Mouse (Mus musculus) stomach, embryonic 15.5 days (tissue): ENCODE data around the gene Srgap1. TPM values are rescaled to one million over a fixed set of nuclear protein-coding genes. Genes with fewer than 3 reads are reported as not detected.

Source experiments
- ATAC-seq: fragments of 200-750 bp; cut with Nextera tagmentation; 2 replicates; pipeline ENCODE4 v1.8.0; 2017; ENCODE audit warnings: low read depth, moderate number of reproducible peaks, moderate TSS enrichment; ENCODE audit not compliant: insufficient read depth, low FRiP score
- H3K27ac ChIP-seq: fragments of 300-500 bp; sonication (generic); 2 replicates; pipeline ENCODE4 v1.5.1; 2015; ENCODE audit warnings: mild to moderate bottlenecking, inconsistent platforms
- H3K27me3 ChIP-seq: fragments of 300-500 bp; sonication (generic); replicated peaks from 2 replicates; pipeline ENCODE4 v1.6.1; 2015; ENCODE audit warnings: inconsistent platforms
- H3K36me3 ChIP-seq: fragments of 300-500 bp; sonication (generic); 2 replicates; pipeline ENCODE4 v1.6.1; 2015; ENCODE audit warnings: inconsistent platforms
- H3K4me1 ChIP-seq: fragments of 300-500 bp; sonication (generic); 2 replicates; pipeline ENCODE4 v1.6.1; 2015; ENCODE audit warnings: inconsistent platforms
- H3K4me2 ChIP-seq: fragments of 300-500 bp; sonication (generic); 2 replicates; pipeline ENCODE4 v1.6.1; 2015; ENCODE audit warnings: mild to moderate bottlenecking, inconsistent platforms
- H3K4me3 ChIP-seq: fragments of 300-500 bp; sonication (generic); replicated peaks from 2 replicates; pipeline ENCODE4 v1.5.1; 2015; ENCODE audit warnings: inconsistent platforms
- H3K9ac ChIP-seq: fragments of 300-500 bp; sonication (generic); 2 replicates; pipeline ENCODE4 v1.6.1; 2015; ENCODE audit warnings: inconsistent platforms
- H3K9me3 ChIP-seq: fragments of 300-500 bp; sonication (generic); 2 replicates; pipeline ENCODE4 v1.6.1; 2016; ENCODE audit warnings: inconsistent platforms
- WGBS: fragments of 180-500 bp; shearing (Covaris S2); methylation state at CpG from one replicate; pipeline ENCODE4 v1.1.7; 2015; 5-methylcytosine and 5-hydroxymethylcytosine counted together
- polyA plus RNA-seq: library from polyadenylated mRNA; unstranded; fragments of >200 nt; fragmentation: Nextera tagmentation; extraction: Ambion mirVana; gene quantifications from 2 replicates; pipeline ENCODE4 v1.2.1, GENCODE M21; 2015

The Srgap1 gene
- polyA plus RNA-seq, 1 experiment from 2014 or later = 10.0 TPM

DNA sequence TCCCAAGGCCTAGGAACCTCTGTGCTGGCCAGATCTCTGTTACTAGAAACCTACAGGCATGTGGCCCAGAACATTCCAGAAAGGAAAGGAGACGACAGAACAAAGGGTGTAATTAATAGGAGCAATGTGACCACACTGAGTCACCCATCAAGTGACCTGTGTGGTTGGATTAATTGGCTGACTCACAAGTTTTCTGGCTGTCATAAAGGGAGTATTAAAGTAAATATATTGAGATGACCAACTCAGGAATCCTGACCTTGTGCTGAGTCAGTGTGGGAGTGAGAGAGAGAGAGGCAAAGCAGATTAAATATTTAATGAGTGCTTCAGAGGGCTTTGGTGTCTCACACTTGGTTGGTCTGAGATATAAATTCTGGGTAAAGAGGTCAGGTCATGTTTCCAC lies 143.0 kb downstream of the Srgap1 start:
- no peaks in the 10 kb centered on the region for H3K36me3 ChIP-seq
- H3K27ac ChIP-seq = 0 out of 2 replicates have a peak overlapping the region, but pooled peaks have one; percentile 33
- H3K27me3 ChIP-seq = no peaks in the 10 kb centered on the region
- 8% methylated on average over 1 of the region's 1 CpGs for WGBS
- 0 out of 2 replicates have a peak, but pooled peaks have one; percentile 20 for ATAC-seq
- no peaks in the 10 kb centered on the region for H3K9me3 ChIP-seq
- H3K4me2 ChIP-seq = no peak overlapping the region
- H3K4me3 ChIP-seq = no peak overlapping the region
- peaks cover 7% of the 10 kb centered on the region; the same call in 1 of the 2 replicates for H3K4me1 ChIP-seq
- H3K9ac ChIP-seq = no peak overlapping the region

DNA sequence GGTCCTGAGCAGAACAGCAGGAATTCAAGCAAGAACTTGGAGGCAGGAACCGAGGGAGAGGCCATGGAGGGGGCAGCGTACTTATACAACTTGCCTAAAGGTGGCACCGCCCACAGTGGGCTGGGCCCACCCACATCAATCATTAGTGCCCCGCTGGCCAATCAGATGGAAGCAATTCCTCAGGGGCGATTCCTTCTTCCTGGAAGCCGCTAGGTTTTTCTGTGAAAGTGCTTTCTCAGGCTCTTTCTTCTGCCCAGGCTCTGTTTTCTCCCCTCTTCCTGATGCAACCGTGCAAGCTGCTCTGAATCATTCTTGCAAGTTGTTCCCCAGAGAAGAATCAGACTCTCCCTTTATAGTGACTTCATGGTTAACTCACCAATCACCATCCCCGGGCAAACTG lies 144.5 kb downstream of the Srgap1 start:
- Histone ChIP-seq H3K4me1 (peaks cover 7% of the 10 kb centered on the region; the same call in 1 of the 2 replicates), H3K4me2 (no peak overlapping the region), H3K27ac (no peak overlapping the region), H3K9me3 (no peaks in the 10 kb centered on the region), H3K27me3 (no peaks in the 10 kb centered on the region), H3K4me3 (no peak overlapping the region), H3K36me3 (no peaks in the 10 kb centered on the region), H3K9ac (no peak overlapping the region)
- 79% methylated on average over 8 of the region's 8 CpGs for WGBS
- no peak for ATAC-seq

GRCm38 (mm10) chr10:121900772-121901171 lies 146.3 kb downstream of the Srgap1 start:
- no peak overlapping the region for H3K27ac ChIP-seq
- H3K36me3 ChIP-seq = no peaks in the 10 kb centered on the region
- peaks cover 7% of the 10 kb centered on the region; the same call in 1 of the 2 replicates for H3K4me1 ChIP-seq
- H3K4me3 ChIP-seq = no peak overlapping the region
- peak; percentile 70 for ATAC-seq
- H3K27me3 ChIP-seq = no peaks in the 10 kb centered on the region
- H3K4me2 ChIP-seq = no peak overlapping the region
- 66% methylated on average over 6 of the region's 6 CpGs for WGBS
- H3K9me3 ChIP-seq = no peaks in the 10 kb centered on the region
- H3K9ac ChIP-seq = no peak overlapping the region

- no peak overlapping the region for H3K27ac ChIP-seq
- H3K36me3 ChIP-seq = no peaks in the 10 kb centered on the region
- WGBS = 94% methylated on average over 6 of the region's 6 CpGs
- H3K9ac ChIP-seq = no peak overlapping the region
- no peaks in the 10 kb centered on the region for H3K9me3 ChIP-seq
- no peak for ATAC-seq
- peaks cover 4% of the 10 kb centered on the region; the same call in 1 of the 2 replicates for H3K4me1 ChIP-seq
- no peaks in the 10 kb centered on the region for H3K27me3 ChIP-seq
- H3K4me2 ChIP-seq = no peak overlapping the region
- no peak overlapping the region for H3K4me3 ChIP-seq
These were observed 147.4 kb downstream of the Srgap1 start for GRCm38 (mm10) chr10:121899706-121900105.

DNA sequence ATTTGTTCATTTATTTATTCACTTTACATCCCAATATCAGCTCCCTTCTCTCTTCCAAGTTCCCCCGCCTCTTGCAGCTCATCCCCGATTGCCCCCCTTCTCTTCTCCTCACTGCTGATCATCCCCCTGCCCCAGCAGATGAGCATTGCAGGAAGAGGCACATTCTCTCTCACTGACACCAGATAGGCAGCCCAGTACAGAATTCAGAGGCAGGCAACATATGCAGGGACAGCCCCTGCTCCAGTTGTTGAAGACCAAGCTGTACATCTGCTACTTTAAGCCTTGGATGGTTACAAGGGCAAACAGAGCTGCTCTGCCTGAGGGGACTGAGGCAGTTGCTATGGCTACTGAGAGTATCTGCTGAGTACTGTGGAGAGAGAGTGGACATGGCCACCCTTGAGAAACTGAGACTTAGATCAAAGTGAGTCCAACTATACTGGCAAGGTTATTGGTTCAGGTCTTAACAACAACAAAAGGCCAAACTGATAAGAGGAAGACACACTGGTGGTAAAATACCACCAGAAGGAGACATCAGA lies 149.2 kb downstream of the Srgap1 start:
- Histone ChIP-seq H3K9ac (no peak overlapping the region), H3K27me3 (no peaks in the 10 kb centered on the region), H3K27ac (no peak overlapping the region), H3K4me1 (no peaks in the 10 kb centered on the region), H3K4me3 (no peak overlapping the region), H3K9me3 (no peaks in the 10 kb centered on the region), H3K36me3 (no peaks in the 10 kb centered on the region), H3K4me2 (no peak overlapping the region)
- no peak for ATAC-seq
- WGBS = 90% methylated on average over 2 of the region's 2 CpGs

DNA sequence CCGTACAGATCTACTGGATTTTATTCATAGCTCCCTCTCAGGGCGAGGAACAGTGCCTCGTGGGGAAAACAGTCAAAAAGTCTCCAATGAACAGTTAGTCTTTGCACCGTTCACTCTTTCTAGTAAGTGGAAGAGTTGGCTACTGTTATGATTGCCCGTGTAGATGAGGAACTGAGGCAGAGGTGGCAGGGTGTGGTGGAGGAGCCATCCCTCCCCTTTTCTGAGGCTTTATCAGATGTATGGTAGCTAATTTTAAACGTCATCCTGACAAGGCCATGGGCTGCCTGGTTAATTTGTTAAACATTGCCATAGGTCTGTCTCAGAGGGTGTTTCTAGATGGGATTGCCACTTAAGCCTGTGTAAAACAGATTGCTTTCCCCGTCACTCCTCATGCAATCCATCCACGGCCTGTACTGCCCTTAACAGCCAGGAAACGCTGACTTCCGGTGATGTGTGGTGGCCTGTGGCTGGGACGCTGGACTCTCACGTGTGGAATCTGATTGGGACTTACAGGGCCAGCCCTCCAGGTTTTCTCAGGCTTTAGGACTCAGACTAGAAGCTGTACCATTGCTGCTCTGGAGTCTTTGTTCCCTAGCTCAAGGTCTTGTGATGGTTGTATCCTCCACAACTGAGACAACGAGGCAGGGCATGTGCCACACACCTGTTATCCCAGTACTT lies 155.6 kb downstream of the Srgap1 start:
- no peak for ATAC-seq
- no peak overlapping the region for H3K9ac ChIP-seq
- H3K4me1 ChIP-seq = peaks cover 6% of the 10 kb centered on the region; the same call in 1 of the 2 replicates
- H3K27ac ChIP-seq = no peak overlapping the region
- no peak overlapping the region for H3K4me2 ChIP-seq
- H3K27me3 ChIP-seq = no peaks in the 10 kb centered on the region
- no peaks in the 10 kb centered on the region for H3K36me3 ChIP-seq
- WGBS = 62% methylated on average over 13 of the region's 13 CpGs
- no peak overlapping the region for H3K4me3 ChIP-seq
- H3K9me3 ChIP-seq = no peaks in the 10 kb centered on the region

- Histone ChIP-seq H3K4me3 (no peak overlapping the region), H3K4me1 (peaks cover 6% of the 10 kb centered on the region; the same call in 1 of the 2 replicates), H3K27me3 (no peaks in the 10 kb centered on the region), H3K9me3 (no peaks in the 10 kb centered on the region), H3K4me2 (no peak overlapping the region), H3K9ac (no peak overlapping the region), H3K36me3 (no peaks in the 10 kb centered on the region), H3K27ac (no peak overlapping the region)
- ATAC-seq = no peak
- WGBS = 55% methylated on average over 6 of the region's 6 CpGs
These were observed 157.1 kb downstream of the Srgap1 start for GRCm38 (mm10) chr10:121890061-121890460.

- H3K27ac ChIP-seq = no peak overlapping the region
- no peak overlapping the region for H3K4me3 ChIP-seq
- peaks cover 6% of the 10 kb centered on the region; the same call in 1 of the 2 replicates for H3K4me1 ChIP-seq
- WGBS = 43% methylated on average over 6 of the region's 6 CpGs
- H3K9me3 ChIP-seq = no peaks in the 10 kb centered on the region
- H3K9ac ChIP-seq = no peak overlapping the region
- H3K4me2 ChIP-seq = no peak overlapping the region
- ATAC-seq = no peak
- H3K36me3 ChIP-seq = no peaks in the 10 kb centered on the region
- no peaks in the 10 kb centered on the region for H3K27me3 ChIP-seq
These were observed 160.3 kb downstream of the Srgap1 start for GRCm38 (mm10) chr10:121886805-121887204.

DNA sequence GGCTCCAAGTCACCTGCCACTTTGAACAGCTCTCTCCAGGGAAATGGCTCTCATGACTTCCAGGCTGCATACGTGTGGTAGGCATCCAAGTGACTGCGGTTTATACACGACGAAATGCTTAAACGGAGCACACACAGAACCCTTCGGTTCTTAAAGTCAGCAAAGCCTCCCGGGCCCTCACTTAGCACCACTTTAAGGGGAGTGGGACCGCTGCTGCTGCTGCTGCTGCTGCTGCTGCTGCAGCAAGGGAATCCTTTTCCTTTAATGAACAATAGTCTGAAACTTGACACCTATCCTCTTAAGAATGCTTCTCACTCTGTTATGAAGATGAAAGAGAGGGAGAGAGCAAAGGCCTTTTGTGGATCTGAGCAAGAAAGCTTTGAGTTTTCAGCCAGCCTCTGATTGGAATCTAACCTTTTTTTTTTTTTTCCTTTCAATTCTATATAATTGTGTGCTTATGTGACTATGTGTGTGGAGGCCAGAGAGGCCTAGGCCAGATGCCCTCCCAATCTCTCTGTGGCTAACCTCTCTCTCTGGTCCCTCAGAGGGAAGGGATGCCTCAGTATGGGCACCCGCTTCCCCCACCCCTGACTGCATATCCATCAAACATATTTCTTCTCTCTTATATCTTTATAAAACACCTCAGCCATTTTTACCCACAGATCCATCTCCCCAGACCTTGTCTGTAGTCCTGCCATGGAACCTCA lies 161.4 kb downstream of the Srgap1 start:
- Histone ChIP-seq H3K4me2 (no peak overlapping the region), H3K4me1 (peaks cover 6% of the 10 kb centered on the region; the same call in 1 of the 2 replicates), H3K36me3 (no peaks in the 10 kb centered on the region), H3K9me3 (no peaks in the 10 kb centered on the region), H3K4me3 (no peak overlapping the region), H3K27ac (no peak overlapping the region), H3K9ac (no peak overlapping the region), H3K27me3 (no peaks in the 10 kb centered on the region)
- ATAC-seq = no peak
- 26% methylated on average over 9 of the region's 9 CpGs for WGBS

DNA sequence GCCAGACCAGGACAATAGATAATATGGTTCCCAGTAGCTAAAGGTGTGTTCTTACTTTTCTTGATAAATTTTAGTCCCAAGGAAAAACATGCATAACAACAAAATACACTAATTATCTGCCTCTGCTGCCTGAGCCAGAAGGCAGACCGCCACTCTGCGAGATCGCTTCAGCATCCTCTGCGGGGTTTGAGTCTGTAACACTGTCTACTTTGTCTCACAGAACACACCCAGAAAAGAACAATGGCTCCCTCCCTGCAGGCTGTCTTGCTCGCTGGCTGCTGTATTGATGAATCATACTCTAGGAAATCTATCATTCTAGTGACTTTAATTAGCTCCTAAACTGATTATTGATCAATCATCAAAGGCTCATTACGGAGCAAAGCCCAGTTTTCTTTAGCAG lies 164.7 kb downstream of the Srgap1 start:
- peaks cover 6% of the 10 kb centered on the region; the same call in 1 of the 2 replicates for H3K4me1 ChIP-seq
- no peak for ATAC-seq
- H3K9me3 ChIP-seq = no peaks in the 10 kb centered on the region
- no peak overlapping the region for H3K4me3 ChIP-seq
- H3K4me2 ChIP-seq = no peak overlapping the region
- 63% methylated on average over 6 of the region's 6 CpGs for WGBS
- no peak overlapping the region for H3K27ac ChIP-seq
- no peak overlapping the region for H3K9ac ChIP-seq
- no peaks in the 10 kb centered on the region for H3K27me3 ChIP-seq
- H3K36me3 ChIP-seq = no peaks in the 10 kb centered on the region

DNA sequence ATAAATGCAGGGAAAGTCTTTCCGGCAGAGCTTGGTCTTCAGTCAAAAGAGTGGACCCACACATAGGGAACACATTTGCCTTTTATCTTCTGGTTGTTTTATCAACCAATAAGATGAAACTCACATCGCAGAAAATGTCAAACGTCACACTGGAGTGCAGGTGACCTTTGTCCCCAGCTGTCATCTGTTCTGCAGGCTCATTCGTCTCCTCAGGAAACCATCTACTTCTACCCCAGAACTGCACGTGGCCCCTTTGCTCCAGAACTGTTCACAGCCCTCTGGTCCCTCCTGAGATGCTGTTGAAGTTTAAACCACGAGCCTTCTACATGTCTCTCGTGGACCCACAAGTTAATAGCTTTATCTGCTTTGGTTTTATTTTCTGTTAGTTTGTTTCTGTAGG lies 168.3 kb downstream of the Srgap1 start:
- H3K27me3 ChIP-seq = no peaks in the 10 kb centered on the region
- 31% methylated on average over 7 of the region's 7 CpGs for WGBS
- no peaks in the 10 kb centered on the region for H3K36me3 ChIP-seq
- H3K27ac ChIP-seq = no peak overlapping the region
- no peaks in the 10 kb centered on the region for H3K9me3 ChIP-seq
- no peak overlapping the region for H3K4me2 ChIP-seq
- H3K4me1 ChIP-seq = no peaks in the 10 kb centered on the region
- no peak overlapping the region for H3K4me3 ChIP-seq
- H3K9ac ChIP-seq = no peak overlapping the region
- ATAC-seq = no peak

- H3K4me1 ChIP-seq = peaks cover 8% of the 10 kb centered on the region; the same call in 1 of the 2 replicates
- H3K9ac ChIP-seq = no peak overlapping the region
- no peaks in the 10 kb centered on the region for H3K36me3 ChIP-seq
- H3K27ac ChIP-seq = no peak overlapping the region
- H3K9me3 ChIP-seq = no peaks in the 10 kb centered on the region
- no peaks in the 10 kb centered on the region for H3K27me3 ChIP-seq
- no peak overlapping the region for H3K4me2 ChIP-seq
- no peak overlapping the region for H3K4me3 ChIP-seq
- 67% methylated on average over 9 of the region's 9 CpGs for WGBS
- no peak for ATAC-seq
These were observed 169.2 kb downstream of the Srgap1 start for GRCm38 (mm10) chr10:121877906-121878305.
